Comparison of ENCODE assay signal across 22 mouse cellular contexts in the genomic region with DNA sequence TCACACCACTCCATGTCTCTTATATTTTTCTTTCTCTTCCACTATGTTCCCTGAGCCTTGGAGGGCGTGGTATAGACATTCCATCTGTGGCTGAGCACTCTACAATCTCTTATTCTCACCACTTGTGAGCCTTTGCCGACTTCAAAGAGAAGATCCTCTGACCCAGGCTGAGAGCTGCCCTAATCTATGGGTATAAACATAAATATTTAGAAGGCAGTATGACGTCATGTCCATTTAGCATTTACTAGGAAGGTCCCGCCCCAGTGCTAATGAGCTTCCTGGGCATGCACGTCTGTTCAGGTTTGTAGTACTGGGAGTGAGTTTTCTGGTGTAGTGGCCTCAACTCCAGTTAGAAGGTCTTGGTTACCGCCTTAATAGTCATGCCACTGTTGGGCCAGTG. TPM values are rescaled to one million over a fixed set of nuclear protein-coding genes. Genes with fewer than 3 reads are reported as not detected.
A peak's percentile ranks its signal among the peaks of the same experiment; 100 is the strongest.
DNase-seq lines count a peak whose midpoint lies in the region; ATAC-seq and TF ChIP-seq lines count a peak whose summit lies in the region.
"Had no signal": no experiment of that assay in that cellular context is flagged by ENCODE, and none has a peak within 500 bp of the region (broad histone marks: within the 10 kb centered on the region; RNA-seq: fewer than 3 reads in every experiment).

No protein-coding gene starts in this region.

- no peaks in the 10 kb centered on the region for H3K27me3 ChIP-seq in lung, embryonic 14.5 days (ENCODE audit: insufficient read depth, low read length)
- no peaks in the 10 kb centered on the region for H3K27me3 ChIP-seq in E14TG2a.4 (ENCODE audit: insufficient read depth, low read length)
- H3K27me3 ChIP-seq in intestine, postnatal 0 days (replicated peaks; ENCODE audit: control insufficient read depth, insufficient read depth, low read length), result no peaks in the 10 kb centered on the region
- H3K27me3 ChIP-seq: CH12.LX; embryonic facial prominence, embryonic 12.5 days; forebrain, embryonic 15.5 days; heart, embryonic 15.5 days; Patski had no signal

- DNase-seq in lung, embryonic 14.5 days, result peak; percentile 61
- no peak for DNase-seq in lung, postnatal 36 days
- DNase-seq in ES-CJ7 (ENCODE audit: low read depth, low spot score), result peak; percentile 73
- DNase-seq in yolk sac, embryonic 10.5 days (ENCODE audit: low spot score), result no peak
- DNase-seq in thymus, postnatal 14 days, result no peak
- DNase-seq: adrenal gland, postnatal 10 days; cerebellum, adult 11-12 months; cerebellum, adult 9-10 months; cerebellum, postnatal 25 days; gastrocnemius, postnatal 10 days; heart, adult 2 months; heart, postnatal 14 days had no signal

- H3K4me2 ChIP-seq in lung, embryonic 14.5 days, result no peak overlapping the region
- H3K4me2 ChIP-seq in intestine, postnatal 0 days (replicated peaks; ENCODE audit: low read depth), result no peak overlapping the region
- H3K4me2 ChIP-seq: embryonic facial prominence, embryonic 12.5 days; forebrain, embryonic 15.5 days; heart, embryonic 11.5 days; heart, embryonic 15.5 days; hindbrain, embryonic 14.5 days had no signal

- WGBS in lung, embryonic 14.5 days, result 40% methylated on average over 6 of the region's 6 CpGs
- WGBS in intestine, postnatal 0 days, result 49% methylated on average over 6 of the region's 6 CpGs

- no peak for TF ChIP-seq CTCF in lung, embryonic 14.5 days (IDR thresholded peaks at IDR 0.05; ENCODE audit: low read depth)
- TF ChIP-seq CTCF in E14TG2a.4 (conservative IDR thresholded peaks at IDR 0.05; ENCODE audit: low read length), result no peak
- TF ChIP-seq CTCF in intestine, postnatal 0 days (IDR thresholded peaks at IDR 0.05; ENCODE audit: low read depth), result no peak

- no peak for ATAC-seq in lung, embryonic 14.5 days (ENCODE audit: insufficient read depth)
- peak; percentile 28; the same call in 1 of the 2 replicates for ATAC-seq in intestine, postnatal 0 days
- ATAC-seq: forebrain, embryonic 15.5 days; Patski had no signal

- H3K36me3 ChIP-seq in lung, embryonic 14.5 days (ENCODE audit: insufficient read depth), result no peaks in the 10 kb centered on the region
- no peaks in the 10 kb centered on the region for H3K36me3 ChIP-seq in E14TG2a.4 (ENCODE audit: insufficient read depth, low read length)
- no peaks in the 10 kb centered on the region for H3K36me3 ChIP-seq in intestine, postnatal 0 days (ENCODE audit: control insufficient read depth, insufficient read depth)
- H3K36me3 ChIP-seq: embryonic facial prominence, embryonic 12.5 days; forebrain, embryonic 15.5 days; heart, embryonic 15.5 days; hindbrain, embryonic 10.5 days had no signal

- H3K4me1 ChIP-seq in lung, embryonic 14.5 days (ENCODE audit: insufficient read depth), result peaks cover 12% of the 10 kb centered on the region; the same call in 1 of the 2 replicates
- peaks cover 85% of the 10 kb centered on the region for H3K4me1 ChIP-seq in E14TG2a.4 (replicated peaks; ENCODE audit: low read depth, low read length)
- peaks cover 6% of the 10 kb centered on the region; the same call in 1 of the 2 replicates for H3K4me1 ChIP-seq in intestine, postnatal 0 days (replicated peaks; ENCODE audit: control insufficient read depth, insufficient read depth, low read length)

- H3K9me3 ChIP-seq in lung, embryonic 14.5 days (ENCODE audit: low read depth, low read length), result no peaks in the 10 kb centered on the region
- H3K9me3 ChIP-seq in E14TG2a.4 (ENCODE audit: low read length), result no peaks in the 10 kb centered on the region
- H3K9me3 ChIP-seq in intestine, postnatal 0 days (ENCODE audit: control insufficient read depth), result no peaks in the 10 kb centered on the region
- H3K9me3 ChIP-seq: embryonic facial prominence, embryonic 12.5 days; forebrain, embryonic 15.5 days; heart, embryonic 15.5 days; hindbrain, embryonic 10.5 days had no signal

- no peak overlapping the region for H3K27ac ChIP-seq in lung, embryonic 14.5 days (ENCODE audit: low read depth)
- no peak overlapping the region for H3K27ac ChIP-seq in intestine, postnatal 0 days (ENCODE audit: low read depth, low read length)
- H3K27ac ChIP-seq: embryonic facial prominence, embryonic 12.5 days; forebrain, embryonic 15.5 days; heart, adult 2 months; heart, embryonic 15.5 days; hindbrain, embryonic 10.5 days; hindbrain, embryonic 14.5 days had no signal

- H3K4me3 ChIP-seq in lung, embryonic 14.5 days (ENCODE audit: low read depth, low read length), result no peak overlapping the region
- H3K4me3 ChIP-seq in E14TG2a.4 (replicated peaks; ENCODE audit: low read length), result 0 out of 2 replicates have a peak overlapping the region, but pooled peaks have one; percentile 4
- no peak overlapping the region for H3K4me3 ChIP-seq in intestine, postnatal 0 days (ENCODE audit: low read depth, low read length)
- H3K4me3 ChIP-seq: embryonic facial prominence, embryonic 12.5 days; forebrain, embryonic 15.5 days; heart, adult 2 months; heart, embryonic 15.5 days; hindbrain, embryonic 10.5 days had no signal

- no peak overlapping the region for H3K9ac ChIP-seq in lung, embryonic 14.5 days
- H3K9ac ChIP-seq in intestine, postnatal 0 days (ENCODE audit: low read depth, low read length), result no peak overlapping the region
- H3K9ac ChIP-seq: embryonic facial prominence, embryonic 12.5 days; forebrain, embryonic 15.5 days; heart, embryonic 15.5 days; hindbrain, embryonic 14.5 days had no signal

RNA-seq across cellular contexts. Expression of gene Sik3, which starts 16.9 kb away (rescaled TPM):
- 14.1 and 15.7 TPM in 2 replicates for polyA plus RNA-seq in lung, embryonic 14.5 days (2014; fragmentation: Nextera tagmentation; extraction: Ambion mirVana)
- polyA plus RNA-seq in intestine, postnatal 0 days (2015; fragmentation: Nextera tagmentation; extraction: Ambion mirVana), result 7.4 and 10.0 TPM in 2 replicates

RNA-seq across cellular contexts. Expression of gene Pafah1b2, which starts 17.0 kb away (rescaled TPM):
- polyA plus RNA-seq in lung, embryonic 14.5 days (2014; fragmentation: Nextera tagmentation; extraction: Ambion mirVana), result 179 and 184 TPM in 2 replicates
- polyA plus RNA-seq in intestine, postnatal 0 days (2015; fragmentation: Nextera tagmentation; extraction: Ambion mirVana), result 78.1 and 78.2 TPM in 2 replicates

Comparison
In these comparisons a context has a peak if more than half of its experiments do, and no peak if none do; other contexts are left out.
1. DNase-seq: peak in lung, embryonic 14.5 days (single experiment) and ES-CJ7 (single experiment); none in lung, postnatal 36 days (single experiment), yolk sac, embryonic 10.5 days (single experiment) and thymus, postnatal 14 days (single experiment).